Mouse (Mus musculus) MEL (cell line): Measurements from ENCODE around the gene 1110012L19Rik.

Experiments
- CHD1 ChIP-seq: IDR thresholded peaks from 2 replicates; pipeline ENCODE4 v1.6.1; 2012; ENCODE audit warnings: low read depth, mild to moderate bottlenecking, inconsistent platforms, low read length, improper control_type of control experiment
- HCFC1 ChIP-seq: IDR thresholded peaks from 2 replicates; pipeline ENCODE4 v1.6.1; 2012; ENCODE audit warnings: low read depth, mild to moderate bottlenecking, inconsistent platforms, low read length, improper control_type of control experiment, moderate library complexity
- MEF2A ChIP-seq: IDR thresholded peaks from 2 replicates; pipeline ENCODE4 v1.6.1; 2014; ENCODE audit warnings: low read depth, mild to moderate bottlenecking, inconsistent platforms, low read length, improper control_type of control experiment; ENCODE audit not compliant: poor library complexity, insufficient replicate concordance, severe bottlenecking; ENCODE audit errors: extremely low read depth
- MXI1 ChIP-seq: IDR thresholded peaks from 2 replicates; pipeline ENCODE4 v1.6.1; 2011; ENCODE audit warnings: mild to moderate bottlenecking, low read depth, low read length, improper control_type of control experiment
- TBP ChIP-seq: IDR thresholded peaks from 2 replicates; pipeline ENCODE4 v1.8.0; 2011; ENCODE audit warnings: low read depth, low read length, improper control_type of control experiment

DNA sequence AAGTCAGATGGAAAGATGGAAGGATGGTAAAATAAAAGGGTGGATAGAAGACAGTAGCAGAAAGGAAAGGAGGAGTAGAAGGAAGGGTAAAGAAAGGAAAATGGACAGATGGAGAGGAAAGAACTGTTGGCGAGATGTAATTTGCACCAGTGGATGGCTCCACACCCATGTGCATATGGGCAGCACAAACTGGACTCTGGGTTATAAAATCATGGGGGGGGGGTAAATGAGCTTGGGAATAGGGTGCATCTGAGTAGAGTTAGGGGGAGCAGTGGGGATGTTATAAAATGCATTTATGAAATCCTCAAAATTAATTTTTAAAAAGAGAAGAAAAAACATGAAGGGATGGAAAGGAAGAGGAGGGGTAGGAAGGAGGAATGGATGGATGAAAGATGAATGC, 21.5 kb upstream of the 1110012L19Rik start:
- TF ChIP-seq HCFC1 (no peak), CHD1 (no peak), TBP (no peak), MXI1 (no peak), MEF2A (no peak)
